Mouse (Mus musculus): Measurements from ENCODE around the gene Pkn1.

The Pkn1 gene

DNA sequence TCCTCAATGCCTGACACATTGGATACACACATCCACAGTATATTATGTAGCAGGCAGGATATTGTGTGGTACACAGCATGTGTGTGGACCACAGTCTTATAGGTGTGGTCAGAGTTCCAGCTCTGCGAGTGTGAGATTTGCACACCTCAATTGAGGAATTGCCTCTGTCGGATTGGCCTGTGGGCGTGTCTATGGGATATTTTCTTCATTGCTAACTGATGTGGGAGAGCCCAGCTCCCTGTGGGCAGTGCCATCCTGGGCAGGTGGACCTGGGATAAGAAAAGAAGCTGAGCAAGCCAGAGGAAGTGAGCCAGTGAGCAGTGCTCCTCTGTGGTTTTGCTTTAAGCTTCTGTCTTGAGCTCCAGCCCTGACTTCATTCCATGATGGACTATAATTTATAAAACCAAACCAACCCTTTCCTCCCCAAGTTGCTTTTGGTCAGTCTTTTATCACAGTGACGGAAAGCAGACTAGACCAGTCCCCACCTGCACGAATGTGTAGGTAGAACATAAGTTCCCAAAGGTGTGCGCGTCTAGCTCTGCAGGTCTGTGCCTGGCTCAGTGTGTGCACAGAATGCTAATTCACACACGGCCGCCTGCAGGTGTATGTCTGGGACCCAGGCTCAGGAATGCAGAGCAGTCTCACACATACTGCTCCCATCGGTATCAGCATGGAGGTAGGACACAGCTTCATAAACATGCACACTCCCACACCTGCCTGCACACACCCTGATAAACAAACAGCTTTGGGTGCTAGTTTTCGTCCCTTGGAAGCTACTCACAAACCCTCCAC is 4.4 kb downstream of the Pkn1 start:
- in situ Hi-C loops (cut with MboI, MseI): no loop called here

DNA sequence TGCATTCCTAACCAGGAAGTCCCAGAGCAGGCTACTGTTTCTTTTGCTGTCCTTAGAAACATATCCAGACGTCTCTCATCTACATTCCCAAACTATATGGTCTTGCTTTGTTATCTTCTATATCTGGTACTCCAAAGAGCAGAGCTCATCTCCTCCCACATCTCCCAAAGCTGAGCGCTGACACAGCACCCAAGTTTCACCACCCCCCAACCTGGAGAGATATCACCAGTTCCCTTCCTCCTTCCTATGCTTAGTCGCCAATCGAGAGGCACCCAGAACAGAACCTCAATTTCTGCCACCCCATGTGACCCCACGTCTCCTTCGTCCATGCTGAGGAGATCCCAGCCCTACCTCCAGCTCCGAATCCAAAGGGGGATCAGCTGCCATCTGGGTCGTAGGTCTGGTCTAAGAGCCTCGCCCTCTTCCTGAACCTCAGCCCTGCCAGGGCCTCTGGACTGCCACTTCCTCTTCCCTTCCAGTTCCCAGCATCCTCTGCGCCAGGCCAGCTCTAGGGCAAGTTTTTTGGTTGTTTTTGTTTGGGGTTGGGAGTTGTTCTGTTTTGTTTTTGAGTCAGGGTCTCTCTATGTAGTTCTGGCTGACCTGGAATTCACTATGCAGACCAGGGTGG is 5.3 kb downstream of the Pkn1 start:
- in situ Hi-C loops (cut with MboI, MseI): no loop called here

DNA sequence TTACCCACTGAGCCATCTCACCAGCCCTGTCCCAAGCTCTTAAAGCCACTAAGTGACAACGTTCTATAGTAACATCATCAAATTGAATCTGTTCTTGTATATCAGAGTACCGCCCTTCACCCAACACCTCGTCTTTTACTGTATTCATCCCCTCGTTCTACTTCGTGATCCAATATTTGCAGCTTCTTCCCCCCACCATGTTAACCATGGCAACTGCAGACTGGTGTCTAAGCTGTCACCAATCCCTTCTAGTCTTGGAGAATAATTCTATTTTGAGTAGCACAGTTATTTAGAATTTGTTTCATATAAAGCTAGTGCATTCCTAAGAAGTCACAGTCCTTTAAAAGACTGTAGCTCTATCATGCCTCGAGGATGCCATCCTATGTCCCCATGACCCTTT is 9.7 kb downstream of the Pkn1 start:
- in situ Hi-C loops (cut with MboI, MseI): no loop called here

DNA sequence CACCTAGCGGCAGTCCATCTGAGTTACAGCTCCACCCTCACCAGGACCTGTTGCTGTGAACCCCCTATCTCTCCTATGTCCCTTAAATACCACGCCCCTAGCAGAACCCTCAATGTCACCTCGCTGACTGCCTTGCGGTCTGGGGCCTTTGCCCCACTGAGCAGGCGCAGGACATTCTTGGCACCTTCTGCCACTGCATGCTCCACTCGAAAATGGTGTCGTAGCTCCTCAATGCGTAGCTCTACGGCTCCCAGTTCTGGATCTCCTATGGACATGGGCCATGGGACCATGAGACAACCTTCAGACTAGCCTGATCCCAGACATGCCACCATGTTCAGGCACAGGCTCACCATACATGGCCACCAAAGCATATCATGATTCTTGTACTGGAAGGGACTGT is 14.5 kb downstream of the Pkn1 start:
- in situ Hi-C loops (cut with MboI, MseI): no loop called here

DNA sequence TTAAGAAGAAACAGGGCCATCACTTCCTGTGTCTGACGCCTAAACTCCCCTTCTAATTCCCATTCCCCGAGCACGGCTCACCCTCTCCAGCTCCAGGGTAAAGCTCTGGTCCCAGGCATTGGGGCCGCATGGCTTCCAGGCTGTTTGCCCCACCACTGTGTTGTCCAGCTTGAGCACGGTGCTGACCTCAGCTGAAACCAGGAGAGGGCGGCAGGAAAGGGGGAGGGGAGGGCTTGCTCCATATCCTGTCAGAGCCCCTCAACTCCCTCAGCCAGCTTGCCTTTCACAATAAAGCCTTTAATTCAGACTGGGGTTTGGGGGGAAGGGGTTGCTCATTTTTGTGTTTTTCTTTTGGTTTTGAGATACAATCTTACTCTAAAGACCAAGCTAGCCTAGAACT is 17.9 kb downstream of the Pkn1 start:
- in situ Hi-C loops (cut with MboI, MseI): no loop called here

DNA sequence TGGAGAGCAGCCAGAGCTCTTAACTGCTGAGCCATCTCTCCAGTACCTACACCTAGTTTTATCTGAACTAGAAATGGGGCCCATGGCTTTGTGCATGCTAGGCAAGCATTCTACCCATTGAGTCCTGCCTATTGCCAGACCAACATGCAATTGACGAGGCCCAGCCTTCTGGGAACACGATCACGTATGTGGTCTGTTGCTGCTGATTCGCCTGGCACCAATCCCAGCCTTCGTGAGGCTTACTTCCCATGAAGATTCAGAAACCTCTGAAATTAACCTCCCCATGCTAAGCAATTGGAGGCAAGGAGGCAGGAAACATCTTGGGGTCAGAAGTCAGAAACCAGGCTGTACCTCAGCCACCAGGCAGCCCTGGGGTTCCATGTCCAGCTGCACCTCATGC is 18.4 kb downstream of the Pkn1 start:
- in situ Hi-C loops (cut with MboI, MseI): no loop called here

DNA sequence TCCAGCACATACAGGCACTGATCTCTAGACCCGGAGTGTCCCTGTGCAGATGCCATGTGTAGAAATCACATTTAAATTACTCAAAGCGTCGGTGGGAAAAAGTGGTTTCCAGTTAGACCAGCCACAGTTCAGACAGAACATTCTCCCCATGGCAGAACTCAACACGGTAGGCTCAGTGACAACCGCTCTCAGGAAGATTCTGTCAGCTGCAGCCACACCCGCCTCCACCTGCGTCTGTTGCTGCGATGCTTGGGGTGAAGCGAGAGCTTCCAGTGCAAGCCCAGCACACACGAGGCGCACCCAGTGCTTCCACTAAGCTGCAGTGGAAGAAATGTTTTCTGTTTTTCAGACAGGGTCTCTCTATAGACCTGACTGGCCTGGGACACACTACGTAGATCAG is 19.1 kb downstream of the Pkn1 start:
- in situ Hi-C loops (cut with MboI, MseI): no loop called here

DNA sequence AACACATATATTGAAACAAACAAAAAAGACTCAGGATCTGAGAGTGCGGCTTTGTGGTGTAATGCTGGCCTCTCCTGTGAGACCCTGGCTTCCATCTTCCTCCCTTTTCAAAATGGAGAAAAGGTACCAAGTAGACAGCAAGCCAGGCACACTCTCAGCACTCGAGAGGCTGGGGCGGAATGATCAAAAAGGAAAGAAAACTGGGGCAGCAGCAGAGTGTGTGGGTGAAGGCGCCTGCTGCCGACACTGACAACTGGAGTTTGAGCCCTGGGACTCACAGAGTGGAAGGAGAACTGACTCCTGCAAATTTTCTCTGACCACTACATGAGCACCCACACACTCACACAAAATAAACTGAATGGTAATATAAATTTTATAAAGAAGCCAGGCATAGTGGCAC is 24.5 kb downstream of the Pkn1 start:
- in situ Hi-C loops (cut with MboI, MseI): no loop called here

DNA sequence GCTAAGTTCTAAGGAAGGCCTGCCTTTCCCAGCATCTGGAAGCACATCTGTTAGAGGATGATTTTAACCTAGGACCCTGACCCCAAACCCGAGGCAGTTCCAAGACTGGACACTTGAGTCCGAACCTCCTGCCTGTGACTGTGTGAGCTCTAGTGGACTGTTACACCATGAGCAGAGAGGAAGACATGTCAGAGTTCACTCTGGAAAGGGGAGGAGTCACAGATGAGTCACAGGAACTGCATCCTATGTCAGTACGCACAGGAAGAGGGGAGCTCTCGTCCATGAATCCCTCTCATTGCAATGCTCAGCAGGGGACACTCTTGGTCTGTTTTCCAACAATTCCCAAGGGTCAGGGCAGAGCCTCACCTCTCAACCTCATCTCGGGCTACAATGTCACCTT is 26.0 kb downstream of the Pkn1 start:
- in situ Hi-C loops (cut with MboI, MseI): no loop called here

DNA sequence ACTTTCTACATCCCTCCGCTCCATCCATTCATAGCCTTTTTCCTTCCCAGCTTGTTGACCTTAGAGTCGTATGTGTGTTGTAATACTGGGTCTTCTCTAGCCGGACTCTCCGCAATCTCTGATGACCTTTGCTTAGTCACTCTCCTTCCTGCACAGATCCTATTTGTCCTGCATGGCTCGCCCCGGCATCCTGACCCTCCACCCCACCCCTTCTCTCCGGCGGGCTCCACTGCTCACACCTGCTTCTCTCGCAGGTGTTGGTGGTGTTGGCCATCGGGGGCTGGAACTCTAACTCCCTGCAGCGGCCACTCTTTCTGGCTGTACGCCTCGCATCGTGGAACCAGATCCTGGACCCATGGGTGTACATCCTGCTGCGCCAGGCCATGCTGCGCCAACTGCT is 30.0 kb downstream of the Pkn1 start:
- in situ Hi-C loops (cut with MboI, MseI): no loop called here

DNA sequence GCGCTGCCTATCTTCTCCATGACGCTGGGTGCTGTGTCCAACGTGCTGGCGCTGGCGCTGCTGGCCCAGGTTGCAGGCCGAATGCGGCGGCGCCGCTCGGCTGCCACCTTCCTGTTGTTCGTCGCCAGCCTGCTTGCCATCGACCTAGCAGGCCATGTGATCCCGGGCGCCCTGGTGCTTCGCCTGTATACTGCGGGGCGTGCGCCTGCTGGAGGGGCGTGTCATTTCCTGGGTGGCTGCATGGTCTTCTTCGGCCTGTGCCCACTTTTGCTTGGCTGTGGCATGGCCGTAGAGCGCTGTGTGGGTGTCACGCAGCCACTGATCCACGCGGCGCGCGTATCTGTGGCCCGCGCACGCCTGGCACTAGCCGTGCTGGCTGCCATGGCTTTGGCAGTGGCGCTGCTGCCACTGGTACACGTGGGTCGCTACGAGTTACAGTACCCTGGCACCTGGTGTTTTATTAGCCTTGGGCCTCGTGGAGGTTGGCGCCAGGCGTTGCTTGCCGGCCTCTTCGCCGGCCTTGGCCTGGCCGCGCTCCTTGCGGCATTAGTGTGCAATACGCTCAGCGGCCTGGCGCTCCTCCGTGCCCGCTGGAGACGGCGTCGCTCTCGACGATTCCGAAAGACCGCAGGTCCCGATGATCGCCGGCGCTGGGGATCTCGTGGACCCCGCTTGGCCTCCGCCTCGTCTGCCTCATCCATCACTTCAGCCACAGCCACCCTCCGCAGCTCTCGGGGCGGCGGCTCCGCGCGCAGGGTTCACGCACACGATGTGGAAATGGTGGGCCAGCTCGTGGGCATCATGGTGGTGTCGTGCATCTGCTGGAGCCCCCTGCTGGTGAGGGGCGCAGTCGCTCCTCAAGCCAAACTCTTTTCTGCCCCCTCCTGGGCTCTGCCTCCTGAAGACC is 30.7 kb downstream of the Pkn1 start:
- in situ Hi-C loops (cut with MboI, MseI): no loop called here

DNA sequence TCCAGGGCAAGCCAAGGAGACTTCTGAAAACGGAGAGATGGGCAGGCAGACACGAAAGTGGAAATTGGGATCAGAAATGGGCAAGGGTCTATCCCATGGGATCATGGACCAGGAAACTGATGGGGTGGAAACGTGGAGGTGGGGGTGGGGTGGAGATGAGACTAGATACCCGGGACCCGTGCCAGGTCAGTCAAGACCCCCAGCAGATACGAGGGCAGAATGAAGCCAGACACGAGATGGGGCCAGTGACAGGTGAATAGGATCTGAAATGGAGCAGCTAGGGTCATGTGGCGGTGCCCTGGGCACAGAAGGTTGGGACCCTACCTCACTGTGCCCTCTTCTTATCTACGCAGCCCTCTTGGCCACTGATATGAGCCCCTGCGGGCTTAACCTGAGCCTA is 31.5 kb downstream of the Pkn1 start:
- in situ Hi-C loops (cut with MboI, MseI): no loop called here

DNA sequence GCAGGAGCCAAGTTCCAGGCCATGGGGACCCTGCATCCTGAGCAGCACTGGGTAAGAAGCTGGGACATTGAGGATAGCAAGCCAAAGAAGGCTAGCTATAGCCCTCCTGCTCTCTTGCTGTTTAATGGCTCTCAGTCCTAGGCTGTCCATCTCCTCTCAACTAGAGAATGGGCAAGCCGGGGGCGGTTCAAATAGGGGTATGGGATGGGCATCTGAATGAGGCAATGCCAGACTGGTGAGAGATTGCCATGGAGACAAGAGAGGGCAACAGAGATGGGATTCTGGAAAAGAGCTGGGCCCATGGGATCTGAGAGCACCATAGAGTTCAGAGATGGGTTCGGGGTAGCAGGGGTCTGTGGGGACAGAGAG is 32.1 kb downstream of the Pkn1 start:
- in situ Hi-C loops (cut with MboI, MseI): no loop called here

DNA sequence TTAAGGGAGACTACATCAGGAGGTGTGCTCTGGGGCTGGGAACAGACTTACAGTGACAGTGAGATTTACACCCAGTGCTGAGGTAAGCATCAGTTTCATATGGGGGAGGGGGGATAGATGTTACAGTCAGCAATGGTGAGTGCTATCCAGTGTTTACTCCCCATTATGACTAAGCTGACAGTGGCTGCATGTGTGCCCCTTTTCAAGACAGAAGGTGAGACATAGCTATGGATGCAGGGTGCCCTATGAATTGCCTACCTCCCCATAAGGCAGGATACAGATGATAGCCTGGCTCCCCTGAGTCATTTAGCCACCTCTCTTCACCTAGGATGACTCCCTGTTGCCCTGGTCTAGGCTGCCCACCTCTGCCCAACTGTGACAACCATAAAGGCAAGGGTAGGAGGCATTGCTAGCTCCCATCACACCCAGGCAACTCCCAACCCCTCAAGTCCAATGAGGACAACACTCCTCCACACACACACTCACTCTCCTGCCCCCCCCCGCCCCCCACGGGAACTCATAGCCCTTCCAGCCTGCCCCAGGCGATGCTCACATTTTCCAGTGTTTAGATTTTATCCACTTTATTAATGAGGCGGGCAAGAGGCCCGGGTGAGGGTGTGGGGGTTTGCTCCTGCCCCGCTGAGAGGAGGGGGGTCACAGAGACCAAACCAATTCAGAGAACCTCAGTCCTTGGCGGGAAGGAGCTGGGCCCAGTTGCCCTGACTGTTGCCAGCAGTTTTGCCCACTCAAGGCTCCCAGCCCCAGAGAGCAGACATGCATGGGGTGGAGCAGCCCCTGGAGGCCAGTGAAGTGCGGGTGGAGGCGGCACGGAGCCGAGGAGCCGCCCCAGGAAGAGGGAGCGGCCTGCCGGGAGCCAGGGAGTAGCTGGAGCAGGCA is 32.8 kb downstream of the Pkn1 start, which contains the start of gene Ptger1:
Ptger1 (plus strand) TSS at position 710 of the 897 bp plus-strand sequence.
- in situ Hi-C loops (cut with MboI, MseI): no loop called here

DNA sequence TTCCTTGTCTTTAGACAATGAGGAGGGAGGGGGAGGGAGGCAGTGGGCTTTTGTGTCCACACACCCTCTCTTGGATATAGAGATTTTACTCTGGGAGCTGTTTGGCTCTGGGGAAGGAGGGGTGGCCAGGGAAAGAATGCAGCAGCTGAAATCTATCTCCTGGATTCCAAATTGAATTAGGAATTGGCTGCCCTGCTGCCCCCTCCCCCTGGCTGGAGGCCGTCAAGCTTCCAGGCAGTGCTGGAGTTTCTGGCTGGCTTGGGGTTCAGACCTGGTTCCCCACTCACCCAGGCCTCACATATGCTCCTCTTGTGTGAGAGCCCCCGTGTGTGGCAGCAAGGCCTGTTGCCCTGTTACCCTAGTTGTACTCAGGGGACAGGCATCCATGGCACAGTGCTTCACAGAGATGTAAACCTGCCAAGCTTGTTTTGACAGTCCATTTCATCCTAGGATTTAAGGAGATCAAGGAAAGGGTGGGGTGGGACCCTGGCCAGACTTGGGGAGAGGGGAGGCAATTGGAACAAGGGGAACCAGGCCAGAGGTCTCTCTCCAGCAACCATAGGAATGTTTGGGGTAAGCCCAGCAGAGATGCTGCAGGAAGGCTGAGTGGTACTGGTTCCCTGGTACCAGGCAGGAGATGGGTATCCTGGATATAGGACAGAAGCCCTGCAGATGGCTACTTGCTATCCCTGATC is 33.9 kb downstream of the Pkn1 start:
- in situ Hi-C loops (cut with MboI, MseI): no loop called here

DNA sequence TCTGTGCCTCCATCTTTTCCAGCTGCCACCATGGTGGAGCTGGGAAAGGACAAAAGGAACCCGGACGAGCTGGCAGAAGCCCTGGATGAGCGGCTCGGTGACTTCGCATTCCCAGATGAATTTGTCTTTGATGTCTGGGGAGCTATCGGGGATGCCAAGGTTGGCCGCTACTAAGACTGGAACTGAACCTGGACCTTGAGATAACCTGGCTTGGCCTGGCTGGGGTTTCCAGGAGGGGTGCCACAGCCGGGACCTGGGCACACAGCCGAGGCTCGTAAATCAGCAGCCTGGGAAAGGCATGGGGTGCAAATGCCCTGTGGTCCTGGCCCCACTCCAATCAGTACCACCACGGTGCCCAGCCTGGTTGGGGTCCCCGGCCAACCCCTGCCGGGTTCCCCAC is 34.9 kb downstream of the Pkn1 start:
- in situ Hi-C loops (cut with MboI, MseI): no loop called here

DNA sequence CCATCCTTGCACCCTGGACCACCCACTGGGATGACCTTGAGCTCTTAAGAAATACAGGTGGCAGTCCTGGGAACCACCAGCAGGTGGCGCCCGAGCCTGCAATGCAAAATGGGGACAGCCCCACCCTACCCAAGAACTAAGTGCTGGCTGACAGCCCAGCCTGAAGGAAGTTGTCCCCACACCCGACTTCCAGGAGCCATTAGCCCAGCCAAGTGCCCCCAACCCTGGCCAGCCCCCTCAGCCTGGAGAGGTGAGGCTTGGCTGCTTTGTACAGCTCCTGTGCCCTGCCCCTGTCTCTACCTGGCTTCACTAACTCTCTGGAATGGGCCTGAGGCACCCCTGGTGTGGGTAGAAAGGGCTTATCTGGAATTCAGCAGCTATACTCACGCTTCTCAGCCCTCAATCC is 36.6 kb downstream of the Pkn1 start:
- in situ Hi-C loops (cut with MboI, MseI): no loop called here

DNA sequence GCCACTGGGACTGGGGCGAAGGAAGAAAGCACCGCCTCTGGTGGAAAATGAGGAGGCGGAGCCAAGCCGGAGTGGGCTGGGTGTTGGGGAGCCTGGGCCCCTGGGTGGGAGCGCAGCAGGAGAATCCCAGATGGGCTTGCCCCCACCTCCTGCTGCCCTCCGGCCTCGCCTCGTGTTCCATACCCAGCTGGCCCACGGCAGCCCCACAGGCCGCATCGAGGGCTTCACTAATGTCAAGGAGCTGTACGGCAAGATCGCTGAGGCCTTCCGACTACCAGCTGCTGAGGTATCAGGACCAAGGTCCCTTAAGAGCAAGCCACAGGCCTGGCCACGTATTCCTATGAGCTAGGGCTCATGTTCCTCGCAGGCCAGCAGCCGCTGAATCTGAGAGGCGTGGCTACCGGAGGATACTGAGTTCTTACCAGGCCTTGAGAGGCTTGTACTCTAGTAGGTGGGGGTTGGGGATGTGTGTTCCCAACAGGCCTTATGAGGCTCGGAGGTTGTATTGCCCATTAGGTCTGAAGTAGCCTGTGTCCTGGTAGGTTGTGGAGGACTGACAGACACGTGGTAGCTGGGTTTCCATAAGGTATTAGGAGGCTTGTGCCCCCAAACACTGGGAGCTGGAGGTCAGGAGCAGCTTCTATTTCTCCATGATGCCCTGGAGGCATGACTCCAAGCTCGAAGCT is 37.8 kb downstream of the Pkn1 start:
- in situ Hi-C loops (cut with MboI, MseI): no loop called here

DNA sequence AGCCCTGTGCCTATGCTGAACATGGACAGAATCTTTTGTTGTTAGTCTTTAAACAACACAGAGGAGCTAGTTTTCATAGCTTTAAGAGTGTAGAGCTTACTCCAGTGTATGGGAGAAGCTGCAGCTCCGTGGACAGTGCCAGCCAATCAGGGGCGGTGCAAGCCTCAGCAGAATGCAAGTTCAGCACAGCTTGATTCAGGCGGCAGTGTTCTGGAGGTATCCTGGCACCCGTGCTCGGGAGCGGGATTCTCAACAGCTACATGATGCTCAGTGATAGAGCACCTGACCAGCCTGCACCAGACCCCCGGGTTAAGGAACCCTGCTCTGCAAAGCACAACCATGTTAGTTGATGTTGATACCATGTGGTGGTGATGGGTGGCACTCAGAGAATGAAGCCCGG is 38.4 kb downstream of the Pkn1 start:
- in situ Hi-C loops (cut with MboI, MseI): no loop called here
